In genomic region chr4:44402607-44403006, GRCm38 (mm10) we compare ENCODE assay signal across 9 mouse cellular contexts.
DNase-seq lines count a peak whose midpoint lies in the region; ATAC-seq and TF ChIP-seq lines count a peak whose summit lies in the region.
"Had no signal": no experiment of that assay in that cellular context is flagged by ENCODE, and none has a peak within 500 bp of the region (broad histone marks: within the 10 kb centered on the region; RNA-seq: fewer than 3 reads in every experiment).

No protein-coding gene starts in this region.

- no peaks in the 10 kb centered on the region for H3K27me3 ChIP-seq in kidney, embryonic 16.5 days (ENCODE audit: insufficient read depth, low read length)
- H3K27me3 ChIP-seq in E14TG2a.4 (ENCODE audit: insufficient read depth, low read length), result peaks cover 14% of the 10 kb centered on the region; the same call in 1 of the 2 replicates
- no peaks in the 10 kb centered on the region for H3K27me3 ChIP-seq in testis, adult 2 months (ENCODE audit: control insufficient read depth, insufficient read depth, low read length)

- TF ChIP-seq POLR2A in testis, adult 2 months (IDR thresholded peaks at IDR 0.05; ENCODE audit: control insufficient read depth, low read depth, low read length), result no peak

- no peak overlapping the region for H3K9ac ChIP-seq in kidney, embryonic 16.5 days (replicated peaks; ENCODE audit: low read length)

- H3K4me3 ChIP-seq in kidney, embryonic 16.5 days (ENCODE audit: low read length), result no peak overlapping the region
- no peak overlapping the region for H3K4me3 ChIP-seq in E14TG2a.4 (replicated peaks; ENCODE audit: low read length)
- H3K4me3 ChIP-seq in testis, adult 2 months (ENCODE audit: control insufficient read depth, low read depth, low read length), result peak overlapping the region; percentile 54
- H3K4me3 ChIP-seq: erythroblast, embryonic 14.5 days had no signal

- intact Hi-C loops in left cerebral cortex, postnatal 25 days (cut with DNase I), result no loop called here

- peak; percentile 79 for TF ChIP-seq CTCF in E14TG2a.4 (conservative IDR thresholded peaks at IDR 0.05; ENCODE audit: low read length)
- TF ChIP-seq CTCF in testis, adult 2 months (IDR thresholded peaks at IDR 0.05; ENCODE audit: control insufficient read depth, insufficient read depth, insufficient replicate concordance, low read depth, low read length), result peak; percentile 87; the same call in 1 of the 2 replicates

- H3K4me2 ChIP-seq in kidney, embryonic 16.5 days (replicated peaks; ENCODE audit: low read depth, low read length), result no peak overlapping the region

- H3K36me3 ChIP-seq in kidney, embryonic 16.5 days (ENCODE audit: insufficient read depth, low read length), result no peaks in the 10 kb centered on the region
- no peaks in the 10 kb centered on the region for H3K36me3 ChIP-seq in E14TG2a.4 (ENCODE audit: insufficient read depth, low read length)
- no peaks in the 10 kb centered on the region for H3K36me3 ChIP-seq in testis, adult 2 months (ENCODE audit: control insufficient read depth, insufficient read depth, low read length)

- no peaks in the 10 kb centered on the region for H3K4me1 ChIP-seq in kidney, embryonic 16.5 days (ENCODE audit: insufficient read depth, low read length)
- H3K4me1 ChIP-seq in E14TG2a.4 (replicated peaks; ENCODE audit: low read depth, low read length), result no peaks in the 10 kb centered on the region
- no peaks in the 10 kb centered on the region; the same call in 1 of the 2 replicates for H3K4me1 ChIP-seq in testis, adult 2 months (ENCODE audit: control insufficient read depth, insufficient read depth, low read length)

- no peaks in the 10 kb centered on the region for H3K9me3 ChIP-seq in kidney, embryonic 16.5 days (ENCODE audit: low read length)
- H3K9me3 ChIP-seq in E14TG2a.4 (ENCODE audit: low read length), result no peaks in the 10 kb centered on the region

- DNase-seq in kidney, adult 18-20 months, result peak; percentile 12
- peak; percentile 13 for DNase-seq in c-Kit-positive CD71-negative TER-119-negative erythroid progenitor cells, embryonic 14.5 days (ENCODE audit: low read depth)
- peak; percentile 32 for DNase-seq in kidney, postnatal 14 days
- no peak for DNase-seq in left cerebral cortex, postnatal 25 days (ENCODE audit: low spot score in 2 of 2)
- no peak for DNase-seq in left cerebral cortex, adult 11 months (ENCODE audit: low spot score)

- WGBS in kidney, embryonic 16.5 days, result 8% methylated on average over 5 of the region's 5 CpGs

- ATAC-seq in kidney, embryonic 16.5 days (ENCODE audit: low FRiP score, low TSS enrichment), result no peak

- no peak overlapping the region for H3K27ac ChIP-seq in kidney, embryonic 16.5 days (ENCODE audit: low read length)
- H3K27ac ChIP-seq in testis, adult 2 months (ENCODE audit: control insufficient read depth, insufficient read depth, low read depth, low read length), result no peak overlapping the region

Comparison
In these comparisons a context has a peak if more than half of its experiments do, and no peak if none do; other contexts are left out.
1. DNase-seq: peak in kidney, adult 18-20 months (single experiment), c-Kit-positive CD71-negative TER-119-negative erythroid progenitor cells, embryonic 14.5 days (single experiment) and kidney, postnatal 14 days (single experiment); none in left cerebral cortex, postnatal 25 days (0 of 2) and left cerebral cortex, adult 11 months (single experiment).